Mouse (Mus musculus): ENCODE measurements around the gene Kpna1. TPM values are rescaled to one million over a fixed set of nuclear protein-coding genes. Genes with fewer than 3 reads are reported as not detected.

The Kpna1 gene
- polyA plus RNA-seq, 1 experiment from 2014 or later: 51.8 TPM

Other genes with a start within 250 kb of the Kpna1 start
- gene Dirc2, start 209.4 kb upstream of the Kpna1 start, polyA plus RNA-seq (2016; fragmentation: Nextera tagmentation; extraction: Ambion mirVana): 8.9 and 14.2 TPM in 2 replicates
- gene Hspbap1, start 208.4 kb upstream of the Kpna1 start, polyA plus RNA-seq (2016; fragmentation: Nextera tagmentation; extraction: Ambion mirVana): 16.5 and 21.8 TPM in 2 replicates
- gene Parp14, start 107.2 kb upstream of the Kpna1 start, polyA plus RNA-seq (2016; fragmentation: Nextera tagmentation; extraction: Ambion mirVana): 0.15 and 0.22 TPM in 2 replicates
- gene Parp9, start 40.3 kb upstream of the Kpna1 start, polyA plus RNA-seq (2016; fragmentation: Nextera tagmentation; extraction: Ambion mirVana): 1.9 and 4.2 TPM in 2 replicates
- 2.0 and 2.9 TPM in 2 replicates for gene Dtx3l, start 39.6 kb upstream of the Kpna1 start, polyA plus RNA-seq (2016; fragmentation: Nextera tagmentation; extraction: Ambion mirVana)
- 5.4 and 5.9 TPM in 2 replicates for gene Wdr5b, start 62.4 kb downstream of the Kpna1 start, polyA plus RNA-seq (2016; fragmentation: Nextera tagmentation; extraction: Ambion mirVana)
- gene Fam162a, start 92.8 kb downstream of the Kpna1 start, polyA plus RNA-seq (2016; fragmentation: Nextera tagmentation; extraction: Ambion mirVana): 619 and 675 TPM in 2 replicates
- gene Ccdc58, start 92.9 kb downstream of the Kpna1 start, polyA plus RNA-seq (2016; fragmentation: Nextera tagmentation; extraction: Ambion mirVana): 101 and 102 TPM in 2 replicates
- not detected in 2 replicates for gene Csta1, start 152.5 kb downstream of the Kpna1 start, polyA plus RNA-seq (2016; fragmentation: Nextera tagmentation; extraction: Ambion mirVana)
- gene Stfa2l1, start 178.1 kb downstream of the Kpna1 start, polyA plus RNA-seq (2016; fragmentation: Nextera tagmentation; extraction: Ambion mirVana): not detected in 2 replicates
- not detected in 2 replicates for gene Gm5483, start 205.5 kb downstream of the Kpna1 start, polyA plus RNA-seq (2016; fragmentation: Nextera tagmentation; extraction: Ambion mirVana)
- not detected in 2 replicates for gene Gm5416, start 231.7 kb downstream of the Kpna1 start, polyA plus RNA-seq (2016; fragmentation: Nextera tagmentation; extraction: Ambion mirVana)
- not detected in 2 replicates for gene 2010005H15Rik, start 242.7 kb downstream of the Kpna1 start, polyA plus RNA-seq (2016; fragmentation: Nextera tagmentation; extraction: Ambion mirVana)

Data from heart, embryonic 10.5 days (tissue).